Mouse (Mus musculus) cerebellum, adult 8-10 months (tissue): ENCODE results near the gene Deaf1.

ENCODE experiments used
- DNase-seq: peaks from one replicate; pipeline ENCODE4 v3.0.0; 2022

Deaf1 gene

GRCm38 (mm10) chr7:141327469-141328372 lies at the start of gene Deaf1, which contains the start of gene Tmem80:
Deaf1 (minus strand) TSS chr7:141327690.
Tmem80 (plus strand) TSS chr7:141327739.
- DNase-seq = peak; percentile 100

GRCm38 (mm10) chr7:141374399-141374798 lies 46.9 kb upstream of the Deaf1 start:
- no peak for DNase-seq

GRCm38 (mm10) chr7:141373611-141374010 lies 46.1 kb upstream of the Deaf1 start:
- no peak for DNase-seq

- DNase-seq = no peak
Observed at GRCm38 (mm10) chr7:141371942-141372595, 44.6 kb upstream of the Deaf1 start.

GRCm38 (mm10) chr7:141369918-141370317 lies 42.4 kb upstream of the Deaf1 start:
- DNase-seq = no peak

GRCm38 (mm10) chr7:141367358-141367757 lies 39.9 kb upstream of the Deaf1 start:
- DNase-seq = no peak

GRCm38 (mm10) chr7:141365049-141365445 lies 37.6 kb upstream of the Deaf1 start:
- DNase-seq = no peak

GRCm38 (mm10) chr7:141364349-141365048 lies 37.0 kb upstream of the Deaf1 start:
- no peak for DNase-seq

GRCm38 (mm10) chr7:141363752-141364125 lies 36.2 kb upstream of the Deaf1 start:
- DNase-seq = no peak

- DNase-seq = peak; percentile 85
Observed at GRCm38 (mm10) chr7:141363106-141363751, 35.7 kb upstream of the Deaf1 start.

GRCm38 (mm10) chr7:141361510-141361909 lies 34.0 kb upstream of the Deaf1 start:
- peak; percentile 62 for DNase-seq

GRCm38 (mm10) chr7:141356971-141357370 lies 29.5 kb upstream of the Deaf1 start:
- DNase-seq = no peak

- DNase-seq = no peak
Observed at GRCm38 (mm10) chr7:141355626-141356326, 28.3 kb upstream of the Deaf1 start.

GRCm38 (mm10) chr7:141355051-141355450 lies 27.6 kb upstream of the Deaf1 start:
- DNase-seq = no peak

- no peak for DNase-seq
Observed at GRCm38 (mm10) chr7:141351061-141351460, 23.6 kb upstream of the Deaf1 start.

GRCm38 (mm10) chr7:141344787-141345186 lies 17.3 kb upstream of the Deaf1 start:
- DNase-seq = no peak

GRCm38 (mm10) chr7:141343696-141344095 lies 16.2 kb upstream of the Deaf1 start:
- no peak for DNase-seq

- no peak for DNase-seq
Observed at GRCm38 (mm10) chr7:141343230-141343629, 15.7 kb upstream of the Deaf1 start.

- DNase-seq = no peak
Observed at GRCm38 (mm10) chr7:141341689-141342226, 14.3 kb upstream of the Deaf1 start.

GRCm38 (mm10) chr7:141340476-141340875 lies 13.0 kb upstream of the Deaf1 start:
- no peak for DNase-seq

GRCm38 (mm10) chr7:141340023-141340422 lies 12.5 kb upstream of the Deaf1 start:
- DNase-seq = no peak
